Mouse (Mus musculus): Measurements from ENCODE around the gene B230217C12Rik. TPM values are rescaled to one million over a fixed set of nuclear protein-coding genes. Genes with fewer than 3 reads are reported as not detected.

Gene B230217C12Rik
- polyA plus RNA-seq, 1 experiment from 2014 or later: 1.1 TPM

- H3K27ac ChIP-seq (replicated peaks): no peak overlapping the region
- H3K36me3 ChIP-seq (ENCODE audit: control insufficient read depth, insufficient read depth, low read length): peaks cover 22% of the 10 kb centered on the region
- no peaks in the 10 kb centered on the region for H3K27me3 ChIP-seq (ENCODE audit: control insufficient read depth, insufficient read depth, low read length)
- DNase-seq (ENCODE audit: low spot score) (no peak), ATAC-seq (ENCODE audit: low FRiP score, low TSS enrichment) (no peak)
- H3K4me1 ChIP-seq (replicated peaks; ENCODE audit: control insufficient read depth, insufficient read depth): no peaks in the 10 kb centered on the region
- TF ChIP-seq EP300 (optimal IDR thresholded peaks at IDR 0.05) (no peak), CTCF (IDR thresholded peaks at IDR 0.05; ENCODE audit: low read depth) (no peak)
- 81% methylated on average over 7 of the region's 7 CpGs for WGBS
- H3K9ac ChIP-seq (ENCODE audit: low read length): no peak overlapping the region
- H3K9me3 ChIP-seq (ENCODE audit: control insufficient read depth, low read length): no peaks in the 10 kb centered on the region
- H3K4me3 ChIP-seq (ENCODE audit: low read depth, low read length): no peak overlapping the region
- H3K4me2 ChIP-seq (replicated peaks; ENCODE audit: low read depth): no peak overlapping the region
These were observed 2.9 kb upstream of the B230217C12Rik start for GRCm38 (mm10) chr11:97837641-97838149.

GRCm38 (mm10) chr11:97838779-97839440 lies 1.7 kb upstream of the B230217C12Rik start:
- Histone ChIP-seq H3K27me3 (ENCODE audit: control insufficient read depth, insufficient read depth, low read length) (no peaks in the 10 kb centered on the region), H3K36me3 (ENCODE audit: control insufficient read depth, insufficient read depth, low read length) (peaks cover 19% of the 10 kb centered on the region), H3K9ac (ENCODE audit: low read length) (no peak overlapping the region), H3K4me2 (replicated peaks; ENCODE audit: low read depth) (no peak overlapping the region), H3K27ac (replicated peaks) (no peak overlapping the region; the same call in 1 of the 2 replicates), H3K4me3 (ENCODE audit: low read depth, low read length) (no peak overlapping the region), H3K9me3 (ENCODE audit: control insufficient read depth, low read length) (no peaks in the 10 kb centered on the region), H3K4me1 (replicated peaks; ENCODE audit: control insufficient read depth, insufficient read depth) (no peaks in the 10 kb centered on the region)
- TF ChIP-seq CTCF (IDR thresholded peaks at IDR 0.05; ENCODE audit: low read depth) (no peak), EP300 (optimal IDR thresholded peaks at IDR 0.05) (no peak)
- DNase-seq (ENCODE audit: low spot score) (no peak), ATAC-seq (ENCODE audit: low FRiP score, low TSS enrichment) (0 out of 2 replicates have a peak, but pooled peaks have one; percentile 6)
- WGBS: 35% methylated on average over 10 of the region's 10 CpGs

GRCm38 (mm10) chr11:97839441-97840134 lies 992 bp upstream of the B230217C12Rik start:
- Histone ChIP-seq H3K4me3 (ENCODE audit: low read depth, low read length) (no peak overlapping the region), H3K9ac (ENCODE audit: low read length) (no peak overlapping the region), H3K4me2 (replicated peaks; ENCODE audit: low read depth) (no peak overlapping the region), H3K27ac (replicated peaks) (no peak overlapping the region; the same call in 1 of the 2 replicates), H3K36me3 (ENCODE audit: control insufficient read depth, insufficient read depth, low read length) (peaks cover 12% of the 10 kb centered on the region), H3K9me3 (ENCODE audit: control insufficient read depth, low read length) (no peaks in the 10 kb centered on the region), H3K27me3 (ENCODE audit: control insufficient read depth, insufficient read depth, low read length) (no peaks in the 10 kb centered on the region), H3K4me1 (replicated peaks; ENCODE audit: control insufficient read depth, insufficient read depth) (no peaks in the 10 kb centered on the region)
- TF ChIP-seq EP300 (optimal IDR thresholded peaks at IDR 0.05): no peak
- WGBS: 53% methylated on average over 11 of the region's 11 CpGs
- no peak for ATAC-seq (ENCODE audit: low FRiP score, low TSS enrichment)
- no peak for DNase-seq (ENCODE audit: low spot score)

GRCm38 (mm10) chr11:97840135-97840490 lies 467 bp upstream of the B230217C12Rik start:
- TF ChIP-seq CTCF (IDR thresholded peaks at IDR 0.05; ENCODE audit: low read depth) (no peak), EP300 (optimal IDR thresholded peaks at IDR 0.05) (no peak)
- Histone ChIP-seq H3K36me3 (ENCODE audit: control insufficient read depth, insufficient read depth, low read length) (peaks cover 6% of the 10 kb centered on the region; the same call in 1 of the 2 replicates), H3K27me3 (ENCODE audit: control insufficient read depth, insufficient read depth, low read length) (no peaks in the 10 kb centered on the region), H3K4me1 (replicated peaks; ENCODE audit: control insufficient read depth, insufficient read depth) (no peaks in the 10 kb centered on the region), H3K9me3 (ENCODE audit: control insufficient read depth, low read length) (no peaks in the 10 kb centered on the region), H3K9ac (ENCODE audit: low read length) (no peak overlapping the region), H3K4me3 (ENCODE audit: low read depth, low read length) (no peak overlapping the region), H3K27ac (replicated peaks) (no peak overlapping the region), H3K4me2 (replicated peaks; ENCODE audit: low read depth) (no peak overlapping the region)
- ATAC-seq (ENCODE audit: low FRiP score, low TSS enrichment) (no peak), DNase-seq (ENCODE audit: low spot score) (no peak)
- 66% methylated on average over 2 of the region's 2 CpGs for WGBS

- Histone ChIP-seq H3K27ac (replicated peaks) (peak overlapping the region; percentile 26; the same call in 1 of the 2 replicates), H3K9ac (ENCODE audit: low read length) (peak overlapping the region; percentile 47), H3K27me3 (ENCODE audit: control insufficient read depth, insufficient read depth, low read length) (no peaks in the 10 kb centered on the region), H3K4me1 (replicated peaks; ENCODE audit: control insufficient read depth, insufficient read depth) (no peaks in the 10 kb centered on the region), H3K4me3 (ENCODE audit: low read depth, low read length) (peak overlapping the region; percentile 34), H3K9me3 (ENCODE audit: control insufficient read depth, low read length) (no peaks in the 10 kb centered on the region), H3K4me2 (replicated peaks; ENCODE audit: low read depth) (peak overlapping the region; percentile 56), H3K36me3 (ENCODE audit: control insufficient read depth, insufficient read depth, low read length) (no peaks in the 10 kb centered on the region; the same call in 1 of the 2 replicates)
- 5% methylated on average over 22 of the region's 22 CpGs for WGBS
- TF ChIP-seq CTCF (IDR thresholded peaks at IDR 0.05; ENCODE audit: low read depth) (no peak), EP300 (optimal IDR thresholded peaks at IDR 0.05) (no peak)
- ATAC-seq (ENCODE audit: low FRiP score, low TSS enrichment) (peak; percentile 47; the same call in 1 of the 2 replicates), DNase-seq (ENCODE audit: low spot score) (no peak)
These were observed 546 bp downstream of the B230217C12Rik start for GRCm38 (mm10) chr11:97840991-97841661.

Data from stomach, postnatal 0 days (tissue).